Mouse (Mus musculus): ENCODE results near the gene Slfn5. TPM values are rescaled to one million over a fixed set of nuclear protein-coding genes. Genes with fewer than 3 reads are reported as not detected.

Gene Slfn5
- polyA plus RNA-seq (2015; fragmentation: Nextera tagmentation; extraction: Ambion mirVana): 0.85 and 1.1 TPM in 2 replicates

- 10% methylated on average over 10 of the region's 10 CpGs for WGBS
- H3K4me1 ChIP-seq: 0 out of 2 replicates have a peak, but pooled peaks cover 3% of the 10 kb centered on the region
- no peaks in the 10 kb centered on the region for H3K9me3 ChIP-seq
- H3K27ac ChIP-seq (replicated peaks): no peak within 1 kb of the TSS
- peak within 1 kb of the TSS; percentile 6; the same call in 1 of the 2 replicates for H3K4me3 ChIP-seq
- peaks cover 47% of the 10 kb centered on the region for H3K27me3 ChIP-seq
- no peak within 1 kb of the TSS for H3K4me2 ChIP-seq (replicated peaks)
- no peak within 1 kb of the TSS for H3K9ac ChIP-seq (replicated peaks)
- H3K36me3 ChIP-seq: no peaks in the 10 kb centered on the region
- no peak for ATAC-seq (replicated peaks)
Measured at GRCm38 (mm10) chr11:82950736-82951481, at the start of gene Slfn5. TSS of gene Slfn5 (plus strand) at chr11:82951349.

- no peak overlapping the region for H3K4me3 ChIP-seq
- no peak overlapping the region for H3K9ac ChIP-seq (replicated peaks)
- no peaks in the 10 kb centered on the region for H3K9me3 ChIP-seq
- no peak for ATAC-seq (replicated peaks)
- WGBS: 94% methylated on average over 20 of the region's 20 CpGs
- no peaks in the 10 kb centered on the region for H3K27me3 ChIP-seq
- peaks cover 58% of the 10 kb centered on the region for H3K36me3 ChIP-seq
- no peak overlapping the region for H3K4me2 ChIP-seq (replicated peaks)
- no peaks in the 10 kb centered on the region for H3K4me1 ChIP-seq
- no peak overlapping the region for H3K27ac ChIP-seq (replicated peaks)
Measured at GRCm38 (mm10) chr11:82901606-82902310, 49.4 kb upstream of the Slfn5 start.

- H3K27ac ChIP-seq (replicated peaks): no peak overlapping the region
- peaks cover 48% of the 10 kb centered on the region for H3K36me3 ChIP-seq
- no peak overlapping the region for H3K4me2 ChIP-seq (replicated peaks)
- no peaks in the 10 kb centered on the region for H3K9me3 ChIP-seq
- H3K4me1 ChIP-seq: peaks cover 14% of the 10 kb centered on the region
- no peak for ATAC-seq (replicated peaks)
- WGBS: 71% methylated on average over 8 of the region's 8 CpGs
- no peak overlapping the region for H3K9ac ChIP-seq (replicated peaks)
- no peak overlapping the region for H3K4me3 ChIP-seq
- H3K27me3 ChIP-seq: no peaks in the 10 kb centered on the region
Measured at GRCm38 (mm10) chr11:82904952-82905351, 46.2 kb upstream of the Slfn5 start.

GRCm38 (mm10) chr11:82905816-82906215 lies 45.3 kb upstream of the Slfn5 start:
- Histone ChIP-seq H3K4me3 (no peak overlapping the region), H3K4me2 (replicated peaks) (no peak overlapping the region), H3K9me3 (no peaks in the 10 kb centered on the region), H3K27ac (replicated peaks) (no peak overlapping the region), H3K36me3 (peaks cover 39% of the 10 kb centered on the region), H3K9ac (replicated peaks) (no peak overlapping the region), H3K27me3 (no peaks in the 10 kb centered on the region), H3K4me1 (peaks cover 14% of the 10 kb centered on the region)
- WGBS: 93% methylated on average over 5 of the region's 5 CpGs
- ATAC-seq (replicated peaks): no peak

GRCm38 (mm10) chr11:82907651-82908607 lies 43.2 kb upstream of the Slfn5 start, which contains the start of gene Nle1:
TSS of gene Nle1 (minus strand) at chr11:82908411.
- Histone ChIP-seq H3K36me3 (peaks cover 26% of the 10 kb centered on the region), H3K27ac (replicated peaks) (no peak within 1 kb of the TSS; the same call in 1 of the 2 replicates), H3K4me2 (replicated peaks) (peak within 1 kb of the TSS; percentile 61), H3K27me3 (no peaks in the 10 kb centered on the region), H3K4me1 (peaks cover 14% of the 10 kb centered on the region), H3K4me3 (peak within 1 kb of the TSS; percentile 90), H3K9me3 (no peaks in the 10 kb centered on the region), H3K9ac (replicated peaks) (peak within 1 kb of the TSS; percentile 82)
- peak; percentile 91 for ATAC-seq (replicated peaks)
- WGBS: 1% methylated on average over 73 of the region's 73 CpGs

GRCm38 (mm10) chr11:82908608-82908989 lies 42.5 kb upstream of the Slfn5 start:
- peak overlapping the region; percentile 61 for H3K4me2 ChIP-seq (replicated peaks)
- H3K4me1 ChIP-seq: peaks cover 14% of the 10 kb centered on the region
- no peaks in the 10 kb centered on the region for H3K9me3 ChIP-seq
- H3K9ac ChIP-seq (replicated peaks): peak overlapping the region; percentile 82; the same call in 1 of the 2 replicates
- 59% methylated on average over 10 of the region's 10 CpGs for WGBS
- H3K27me3 ChIP-seq: no peaks in the 10 kb centered on the region
- peak; percentile 46 for ATAC-seq (replicated peaks)
- H3K27ac ChIP-seq (replicated peaks): no peak overlapping the region
- H3K4me3 ChIP-seq: peak overlapping the region; percentile 90
- H3K36me3 ChIP-seq: peaks cover 20% of the 10 kb centered on the region

GRCm38 (mm10) chr11:82910250-82910649 lies 40.9 kb upstream of the Slfn5 start, which contains the start of gene Unc45b:
TSS of gene Unc45b (plus strand) at chr11:82910550.
- WGBS: 89% methylated on average over 4 of the region's 4 CpGs
- Histone ChIP-seq H3K27me3 (no peaks in the 10 kb centered on the region), H3K27ac (replicated peaks) (no peak within 1 kb of the TSS), H3K4me3 (no peak within 1 kb of the TSS), H3K4me2 (replicated peaks) (no peak within 1 kb of the TSS), H3K9me3 (no peaks in the 10 kb centered on the region), H3K4me1 (peaks cover 14% of the 10 kb centered on the region), H3K36me3 (peaks cover 4% of the 10 kb centered on the region; the same call in 1 of the 2 replicates), H3K9ac (replicated peaks) (no peak within 1 kb of the TSS)
- no peak for ATAC-seq (replicated peaks)

GRCm38 (mm10) chr11:82910679-82911389 lies 40.3 kb upstream of the Slfn5 start:
- no peak overlapping the region for H3K4me3 ChIP-seq
- H3K4me1 ChIP-seq: peaks cover 14% of the 10 kb centered on the region
- H3K27ac ChIP-seq (replicated peaks): no peak overlapping the region
- H3K36me3 ChIP-seq: no peaks in the 10 kb centered on the region
- no peaks in the 10 kb centered on the region for H3K27me3 ChIP-seq
- H3K4me2 ChIP-seq (replicated peaks): no peak overlapping the region
- H3K9me3 ChIP-seq: no peaks in the 10 kb centered on the region
- ATAC-seq (replicated peaks): no peak
- 91% methylated on average over 11 of the region's 11 CpGs for WGBS
- no peak overlapping the region for H3K9ac ChIP-seq (replicated peaks)

GRCm38 (mm10) chr11:82914711-82915352 lies 36.3 kb upstream of the Slfn5 start:
- H3K9ac ChIP-seq (replicated peaks): no peak overlapping the region

GRCm38 (mm10) chr11:82920768-82921167 lies 30.4 kb upstream of the Slfn5 start:
- Histone ChIP-seq H3K27ac (replicated peaks) (no peak overlapping the region), H3K9ac (replicated peaks) (no peak overlapping the region), H3K9me3 (no peaks in the 10 kb centered on the region), H3K27me3 (no peaks in the 10 kb centered on the region), H3K4me3 (no peak overlapping the region), H3K4me1 (no peaks in the 10 kb centered on the region), H3K4me2 (replicated peaks) (no peak overlapping the region), H3K36me3 (no peaks in the 10 kb centered on the region)
- ATAC-seq (replicated peaks): no peak
- WGBS: 74% methylated on average over 10 of the region's 10 CpGs

More at GRCm38 (mm10) chr11:82914711-82915352, 36.3 kb upstream of the Slfn5 start:
- peak; percentile 60 for ATAC-seq (replicated peaks)
- no peak overlapping the region for H3K27ac ChIP-seq (replicated peaks)
- no peaks in the 10 kb centered on the region for H3K9me3 ChIP-seq
- no peaks in the 10 kb centered on the region for H3K27me3 ChIP-seq
- no peaks in the 10 kb centered on the region for H3K4me1 ChIP-seq
- no peaks in the 10 kb centered on the region for H3K36me3 ChIP-seq
- H3K4me3 ChIP-seq: peak overlapping the region; percentile 14; the same call in 1 of the 2 replicates
- H3K4me2 ChIP-seq (replicated peaks): peak overlapping the region; percentile 38
- WGBS: 8% methylated on average over 16 of the region's 16 CpGs
